Mouse (Mus musculus): ENCODE data around the gene Alg12.
"Not testable (repeated sequence)": the region's sequence is repeated elsewhere in the genome, so short reads cannot be mapped to it uniquely, and the experiment has no call there.

Gene Alg12

DNA sequence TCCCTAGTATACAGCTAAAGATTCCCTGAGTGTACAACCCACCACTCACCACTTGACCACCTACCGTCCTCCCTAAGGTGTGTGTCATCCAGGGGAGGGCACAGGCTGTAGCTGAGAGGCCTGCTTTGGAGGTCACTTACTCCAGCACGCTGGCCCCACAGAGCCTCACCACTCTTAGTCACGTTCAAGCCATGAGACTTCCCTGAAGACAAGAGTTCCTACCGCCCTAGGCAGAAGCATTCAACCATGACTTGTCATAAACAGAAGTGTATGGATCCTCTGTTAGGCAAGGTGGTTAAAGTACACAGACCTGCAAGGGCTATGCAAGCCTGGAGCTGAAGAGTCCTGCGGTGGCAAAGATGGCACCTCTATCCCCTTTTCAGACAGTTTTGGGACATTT, 11.6 kb upstream of the Alg12 start:
- no peak for DNase-seq

DNA sequence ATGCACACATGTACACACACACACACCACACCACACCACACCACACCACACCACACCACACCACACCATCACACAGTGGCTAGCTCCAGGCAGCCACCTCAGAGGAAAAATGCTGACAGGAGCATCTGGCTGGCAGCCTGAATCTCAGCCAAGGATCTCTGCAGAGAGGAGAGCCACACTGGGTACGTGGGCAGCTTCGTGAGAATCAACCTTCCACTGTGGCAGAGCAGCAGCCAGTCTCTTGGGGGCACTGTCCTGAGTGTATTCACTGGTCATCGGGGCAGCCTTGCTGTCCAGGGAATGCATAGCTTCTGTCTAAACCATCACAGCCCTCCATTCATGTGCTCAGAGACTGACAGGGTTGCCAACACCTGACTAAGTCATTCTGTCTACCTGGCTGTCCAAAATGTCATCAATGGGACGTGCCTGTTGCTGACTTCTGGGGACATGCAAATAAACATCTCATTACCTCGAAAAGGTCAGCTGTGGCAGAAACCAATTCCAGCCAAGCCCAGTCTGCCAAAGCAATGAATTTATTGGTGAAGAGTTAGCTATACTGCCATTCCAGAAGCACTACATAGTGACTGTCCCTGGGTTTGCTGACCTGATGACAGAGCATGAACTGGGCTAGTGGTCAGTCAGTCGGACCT, 10.8 kb upstream of the Alg12 start:
- no peak for DNase-seq

DNA sequence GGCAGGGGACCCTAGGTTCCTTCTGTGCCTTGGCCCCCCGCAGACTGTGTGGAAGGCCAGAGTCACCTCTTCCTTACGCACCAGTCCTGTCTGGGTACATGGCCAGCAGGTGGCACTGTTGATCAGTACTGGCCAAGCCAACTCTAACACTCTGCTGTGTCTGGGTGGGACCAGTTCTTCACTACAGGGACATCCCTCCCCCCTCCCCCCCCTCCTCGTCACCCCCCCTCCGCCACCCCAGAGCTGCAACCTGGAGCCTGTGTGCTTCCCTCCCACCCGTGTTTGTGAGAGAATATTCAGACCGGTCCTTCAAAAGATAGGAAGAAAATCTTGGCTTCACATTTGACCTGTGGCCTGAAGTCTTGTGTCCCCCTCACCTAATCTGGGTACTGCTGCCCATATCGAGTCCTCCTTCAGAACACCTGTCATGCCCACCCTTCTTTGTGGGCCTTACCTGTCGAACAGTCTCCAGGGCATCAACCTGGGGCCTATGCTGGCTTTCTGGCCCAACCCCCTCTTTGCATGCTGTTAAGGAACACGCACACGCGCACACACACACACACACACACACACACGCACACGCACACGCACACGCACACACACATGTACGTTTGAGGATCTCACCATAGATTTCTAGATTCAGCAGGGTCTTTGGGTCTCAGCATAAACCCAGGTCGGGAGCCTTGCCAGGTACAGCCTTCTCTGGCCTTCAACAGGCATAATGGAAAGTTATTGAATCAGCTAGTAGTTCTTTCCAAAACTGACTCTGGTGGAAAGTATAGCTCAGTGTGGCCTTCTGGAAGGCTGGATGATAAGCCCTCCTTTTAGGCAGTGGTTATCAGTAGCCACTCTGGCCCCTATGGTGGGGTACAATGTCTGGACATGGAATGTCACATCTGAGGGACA, 9.9 kb upstream of the Alg12 start:
- peak; percentile 96 for DNase-seq

DNA sequence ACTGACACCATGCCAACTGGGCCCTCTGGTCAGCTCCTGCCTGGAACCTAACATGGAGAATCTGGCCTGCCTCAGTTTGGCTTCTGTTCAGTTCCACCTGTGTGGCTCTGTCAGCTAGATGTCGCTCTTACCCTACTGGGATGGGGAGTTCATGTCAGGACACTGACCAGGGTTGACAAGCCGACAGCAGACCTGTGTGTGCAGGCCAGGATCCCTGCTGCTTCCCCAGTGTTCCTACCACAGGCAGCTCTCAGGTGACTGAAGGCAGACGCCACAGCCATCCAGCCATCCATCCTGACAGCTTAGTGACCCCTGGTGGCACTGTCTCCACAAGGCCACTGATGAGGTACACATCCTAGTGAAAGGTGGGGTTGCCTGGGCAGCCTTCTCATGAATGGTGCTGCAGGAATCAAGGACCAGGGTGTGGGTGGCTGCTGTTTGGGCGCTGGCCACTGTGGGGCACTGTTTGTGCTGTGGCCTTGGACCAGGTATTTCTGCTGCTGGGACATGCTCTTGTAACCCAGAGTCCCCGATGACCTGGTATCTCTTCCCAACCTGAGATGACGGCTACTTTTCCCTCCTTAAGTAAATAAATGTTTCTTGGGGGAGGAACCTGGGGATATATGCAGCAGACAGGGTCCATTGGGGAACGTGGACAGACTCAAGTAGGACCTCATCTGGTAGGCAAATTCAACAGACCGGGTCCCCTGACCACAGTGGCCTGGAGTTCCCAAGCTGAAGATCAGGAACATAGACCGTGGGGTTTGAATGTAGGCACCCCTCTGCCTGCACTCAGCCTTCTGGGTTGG, 9.1 kb upstream of the Alg12 start:
- DNase-seq: peak; percentile 82

DNA sequence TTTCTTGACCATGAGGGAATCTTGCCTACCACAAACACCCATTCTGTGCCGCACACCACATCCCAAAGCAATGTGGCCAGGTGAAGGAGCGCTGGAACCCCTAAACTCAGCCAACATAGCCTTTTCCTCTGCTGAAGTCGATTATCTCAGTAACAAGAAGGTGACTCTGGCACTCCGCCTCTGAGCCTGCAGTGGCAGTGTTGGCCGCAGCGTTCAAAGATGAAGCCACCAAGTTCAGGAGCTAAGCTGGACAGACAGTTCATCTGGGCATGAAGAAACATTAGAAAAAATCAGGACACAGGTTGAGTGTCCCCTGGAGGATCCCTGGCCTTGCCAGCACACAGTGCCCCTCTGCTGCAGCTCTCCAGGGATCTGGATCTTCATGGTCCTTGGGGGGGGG, 8.3 kb upstream of the Alg12 start:
- DNase-seq: no peak

DNA sequence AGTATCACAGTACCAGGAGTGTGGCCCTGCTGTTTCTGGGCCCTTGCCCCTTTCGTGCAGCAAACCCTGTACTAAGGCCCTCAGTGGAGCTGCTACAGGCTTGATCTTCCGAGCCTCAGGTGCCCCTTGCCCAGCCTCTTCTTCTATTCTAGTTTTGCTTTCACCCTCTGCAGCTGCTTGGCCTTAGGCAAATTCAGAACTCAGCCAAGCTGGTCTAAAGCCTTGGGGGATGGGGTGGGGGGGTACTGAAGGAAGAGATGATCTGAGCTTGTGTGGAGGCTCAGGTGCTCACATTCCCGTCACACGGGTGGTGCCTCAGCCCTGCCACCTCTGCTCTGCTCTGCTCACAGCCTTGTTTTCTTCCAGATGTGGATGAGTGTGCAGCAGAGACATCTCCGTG, 4.3 kb upstream of the Alg12 start:
- DNase-seq: no peak

DNA sequence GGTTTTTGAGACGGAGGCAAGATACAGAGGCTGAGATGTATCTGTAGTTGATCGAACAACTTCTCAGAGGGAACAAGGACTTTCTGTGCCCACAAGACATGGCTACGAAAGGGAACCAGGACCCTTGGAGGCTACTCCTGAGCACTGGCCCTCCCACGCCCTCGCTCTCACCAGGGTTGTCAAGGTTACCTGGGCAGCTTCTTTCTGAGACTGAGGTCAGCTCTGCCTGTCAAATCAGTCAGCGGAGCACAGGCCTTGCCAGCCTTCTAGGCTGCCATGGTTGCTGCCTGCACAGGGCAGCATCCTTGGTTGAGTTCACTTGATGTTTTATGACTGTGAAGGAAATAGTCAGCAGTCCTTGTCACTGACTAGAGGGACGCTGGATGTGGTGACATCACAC, 3.4 kb upstream of the Alg12 start:
- DNase-seq: no peak

DNA sequence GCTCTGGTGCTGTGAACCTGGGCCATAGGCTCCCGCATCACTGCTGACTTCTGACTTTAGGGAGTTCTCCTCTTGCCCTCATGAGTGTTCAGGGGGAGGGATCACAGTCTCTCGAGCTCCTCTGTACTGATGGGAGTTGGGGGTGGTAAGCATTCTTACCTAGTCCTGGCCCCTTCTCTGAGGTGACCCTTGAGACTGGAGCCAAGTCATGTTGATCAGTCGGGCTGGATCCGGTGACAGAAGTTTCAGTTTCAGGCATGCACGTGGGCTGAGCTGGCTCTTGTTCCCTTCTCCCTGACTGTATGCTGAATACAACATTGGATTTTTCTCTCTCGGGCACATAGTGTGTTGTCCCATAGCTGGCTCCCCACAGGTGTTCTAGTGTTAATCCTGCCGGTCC, 2.3 kb upstream of the Alg12 start:
- no peak for DNase-seq

DNA sequence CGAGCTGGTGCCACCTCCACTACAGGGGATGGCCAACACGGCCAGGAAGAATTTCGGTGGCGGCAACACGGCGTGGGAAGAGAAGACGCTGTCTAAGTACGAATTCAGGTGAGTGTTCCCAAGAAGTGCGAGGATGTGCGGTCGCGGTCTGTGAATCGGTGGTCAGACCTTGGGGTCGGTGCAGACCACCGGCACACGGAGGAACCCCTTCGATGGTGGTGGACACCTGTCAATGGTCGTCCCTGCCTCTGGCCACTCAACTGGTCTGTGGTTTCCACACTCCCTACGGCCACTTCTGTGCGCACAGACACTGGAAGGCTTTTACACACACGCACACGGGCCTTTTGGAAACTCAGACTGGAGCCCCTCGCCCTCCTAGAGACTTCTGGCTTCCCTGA, 787 bp upstream of the Alg12 start:
- DNase-seq: no peak

DNA sequence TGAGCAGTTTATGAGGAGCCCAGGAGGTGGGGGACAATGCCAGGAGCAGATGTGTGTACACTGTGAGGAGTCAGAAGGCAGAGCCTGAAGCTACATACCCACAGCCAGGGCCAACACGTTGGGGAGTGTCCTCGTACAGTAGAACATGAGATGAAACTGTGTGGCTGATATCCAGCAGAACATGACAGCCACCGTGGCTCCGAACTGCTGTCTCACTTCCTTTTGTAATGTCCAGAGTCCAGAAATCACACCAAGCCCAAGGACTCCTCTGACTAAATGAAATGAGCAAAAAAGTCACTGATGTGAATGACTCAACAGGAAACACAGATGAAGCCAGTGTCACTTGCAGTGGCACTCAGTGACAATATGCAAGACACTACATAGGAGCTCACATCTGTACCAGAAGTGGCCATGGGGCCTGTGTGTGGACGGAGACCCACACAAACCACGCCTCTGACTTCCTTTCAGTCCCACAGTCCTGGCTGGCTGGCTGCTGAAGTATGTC, 3.9 kb downstream of the Alg12 start:
- DNase-seq: no peak

DNA sequence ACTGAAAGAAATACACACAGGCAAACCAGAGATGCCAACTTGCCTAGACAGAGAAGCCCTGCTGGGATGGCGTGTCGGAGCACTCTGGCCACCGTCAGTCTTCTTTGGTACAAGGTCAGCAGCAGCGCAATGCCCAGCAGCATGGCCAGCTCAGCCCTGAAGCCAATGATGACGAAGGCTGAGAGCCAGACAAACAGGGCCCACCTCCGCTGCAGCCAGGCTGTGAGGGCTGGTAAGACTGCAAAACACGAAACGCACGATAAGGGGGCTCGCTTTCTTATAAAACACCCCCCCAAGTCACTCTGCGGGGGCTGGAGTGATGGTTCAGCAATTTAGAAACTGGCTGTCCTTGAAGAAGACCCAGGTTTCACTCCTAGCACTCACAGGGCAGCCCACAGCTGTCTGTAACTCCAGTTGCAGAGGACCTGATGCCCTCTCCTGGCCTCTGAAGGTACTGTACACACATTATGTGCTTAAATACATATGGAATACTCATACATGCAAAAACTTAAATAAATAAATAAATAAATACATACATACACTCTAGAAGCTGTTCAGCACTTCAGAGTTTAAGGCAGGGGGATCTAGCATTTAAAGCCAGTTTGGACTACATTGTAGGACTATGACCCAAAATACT, 4.6 kb downstream of the Alg12 start:
- DNase-seq: peak; percentile 46

DNA sequence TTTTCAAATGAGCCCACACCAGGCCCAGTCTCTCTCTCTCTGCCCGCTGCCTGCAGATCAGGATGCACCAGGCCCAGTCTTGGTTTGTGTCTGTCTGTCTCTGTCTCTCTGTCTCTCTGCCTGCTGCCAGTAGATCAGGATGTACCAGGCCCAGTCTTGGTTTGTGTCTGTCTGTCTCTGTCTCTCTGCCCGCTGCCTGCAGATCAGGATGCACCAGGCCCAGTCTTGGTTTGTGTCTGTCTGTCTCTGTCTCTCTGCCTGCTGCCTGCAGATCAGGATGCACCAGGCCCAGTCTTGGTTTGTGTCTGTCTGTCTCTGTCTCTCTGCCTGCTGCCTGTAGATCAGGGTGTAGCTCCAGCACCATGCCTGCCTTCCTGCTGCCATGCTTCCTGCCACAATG, 5.2 kb downstream of the Alg12 start:
- DNase-seq: not testable (repeated sequence)

DNA sequence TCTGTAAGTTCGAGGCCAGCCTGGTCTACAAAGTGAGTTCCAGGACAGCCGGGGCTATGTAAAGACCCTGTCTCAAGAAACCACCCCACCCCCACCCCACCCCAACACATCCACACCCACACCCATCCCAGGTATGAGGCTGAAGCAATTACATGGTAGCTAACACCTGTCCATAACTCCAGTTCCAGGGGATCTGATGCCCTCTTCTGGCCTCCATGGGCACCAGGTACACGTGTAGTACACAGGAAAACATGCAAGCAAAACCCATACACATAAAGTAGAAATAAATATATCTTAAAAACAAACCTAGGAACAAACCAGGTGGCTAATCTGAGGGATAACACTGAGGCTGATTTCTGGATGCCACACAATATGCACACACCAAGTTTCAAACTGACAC, 5.9 kb downstream of the Alg12 start:
- DNase-seq: no peak

DNA sequence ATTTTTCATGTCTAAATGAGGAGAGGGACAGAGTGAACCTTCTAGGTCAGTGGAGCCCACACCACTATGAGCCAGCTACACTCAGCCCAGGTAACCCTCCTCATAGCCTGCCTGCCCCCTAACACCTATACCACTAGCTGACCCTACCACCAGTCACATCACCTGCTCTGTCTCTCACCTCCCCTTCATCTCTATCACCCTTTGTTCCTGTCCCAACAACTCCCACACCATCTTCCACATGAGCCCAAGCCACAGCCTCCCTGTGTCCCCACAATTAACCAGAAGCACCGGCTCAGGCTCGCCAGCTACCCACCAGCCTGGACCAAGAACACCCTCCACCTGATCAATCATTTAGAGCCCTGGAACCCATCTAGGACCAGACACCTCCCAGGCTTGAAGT, 8.7 kb downstream of the Alg12 start:
- no peak for DNase-seq

DNA sequence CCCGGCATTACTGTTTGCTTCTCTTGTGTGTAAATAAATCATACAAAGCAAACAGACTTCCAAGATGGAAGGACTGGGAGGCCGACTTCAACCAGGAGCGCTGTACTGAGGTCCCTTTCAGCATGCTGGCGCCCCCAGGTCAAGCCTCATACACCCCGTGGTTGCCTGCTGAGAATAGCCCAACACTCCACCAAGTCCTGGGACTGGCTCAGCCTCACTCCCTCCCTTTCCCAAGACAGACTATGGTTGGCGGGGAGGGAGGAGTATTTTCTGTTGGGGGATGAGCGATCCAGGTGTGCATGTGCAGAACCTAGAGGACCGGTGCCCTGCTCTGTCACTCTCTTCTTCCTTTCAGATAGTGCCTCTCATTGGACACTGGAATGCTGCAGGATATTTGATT, 11.0 kb downstream of the Alg12 start:
- DNase-seq: no peak

DNA sequence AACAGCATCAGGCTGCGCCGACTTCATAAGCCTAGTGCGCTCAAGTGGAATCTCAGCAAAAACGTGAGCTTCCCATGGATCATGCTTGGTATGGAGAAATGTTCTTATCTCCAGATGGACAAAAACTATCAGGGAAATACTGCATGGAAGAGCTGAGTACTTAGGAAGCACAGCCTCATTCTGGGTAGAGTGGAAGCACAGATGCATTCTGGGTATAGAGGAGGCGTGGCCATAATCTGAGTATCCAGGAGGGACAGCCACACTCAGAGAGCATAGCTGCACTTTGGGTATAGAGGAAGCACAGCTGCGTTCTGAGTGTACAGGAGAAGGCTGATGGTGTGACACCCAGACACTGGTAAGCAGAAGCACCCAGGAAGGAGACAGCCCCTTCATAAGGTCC, 16.8 kb downstream of the Alg12 start:
- DNase-seq: no peak

DNA sequence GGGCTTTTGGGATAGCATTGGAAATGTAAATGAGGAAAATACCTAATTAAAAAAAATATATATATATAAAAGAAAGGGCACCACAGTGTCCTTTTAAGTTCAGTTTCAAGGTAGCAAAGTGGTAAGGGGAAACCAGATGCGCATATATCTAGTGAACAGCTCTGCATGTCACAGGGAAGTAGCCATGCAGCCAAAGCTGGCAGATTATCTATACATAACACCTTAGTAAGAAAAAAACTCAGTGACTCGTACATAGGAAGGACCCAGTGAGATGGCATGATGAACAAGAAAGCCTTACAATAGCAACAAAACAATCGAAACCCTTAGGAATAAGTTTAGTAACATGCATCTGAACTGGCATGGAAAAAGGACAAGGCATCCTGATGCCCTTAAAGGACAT, 17.2 kb downstream of the Alg12 start:
- DNase-seq: no peak

DNA sequence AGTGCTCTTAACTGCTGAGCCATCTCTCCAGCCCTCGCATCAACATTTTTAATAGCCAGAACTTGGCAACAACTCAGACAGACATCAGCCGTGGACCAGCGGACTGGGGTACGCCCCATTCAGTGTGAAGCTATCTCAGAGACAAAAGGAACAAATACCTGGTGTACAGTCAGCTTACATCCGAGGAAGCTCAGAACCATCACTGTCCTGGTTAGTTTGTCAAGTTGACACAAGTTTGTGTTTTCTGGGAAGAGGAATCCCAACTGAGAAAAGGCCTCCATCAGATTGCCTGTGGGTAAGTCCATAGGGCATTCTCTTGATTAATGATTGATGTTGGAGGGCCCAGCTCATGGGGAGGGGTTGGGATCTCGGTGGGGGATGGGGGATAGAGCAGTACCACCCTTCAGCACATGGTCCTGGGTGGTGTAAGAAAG, 18.2 kb downstream of the Alg12 start:
- DNase-seq: no peak

DNA sequence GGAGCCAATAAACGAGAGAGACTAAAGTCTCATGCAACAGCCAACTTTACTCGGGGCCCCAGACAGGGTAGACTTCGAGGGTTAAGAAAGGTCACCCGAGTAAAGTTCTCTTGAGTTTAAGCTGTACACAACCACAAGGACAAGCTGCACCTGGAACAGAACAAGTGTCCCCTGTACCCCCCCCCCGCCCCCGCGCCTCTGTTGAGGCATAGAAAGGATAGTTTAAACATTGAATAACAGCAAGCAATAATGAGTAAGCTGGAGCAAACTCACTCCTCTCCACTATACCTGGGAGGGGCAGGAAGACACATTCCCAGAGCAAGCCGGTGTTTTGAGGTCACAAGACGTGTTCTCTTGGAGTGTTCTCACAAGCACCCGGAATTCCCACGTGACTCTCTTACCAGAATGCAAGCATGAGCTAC, 19.2 kb downstream of the Alg12 start:
- no peak for DNase-seq

DNA sequence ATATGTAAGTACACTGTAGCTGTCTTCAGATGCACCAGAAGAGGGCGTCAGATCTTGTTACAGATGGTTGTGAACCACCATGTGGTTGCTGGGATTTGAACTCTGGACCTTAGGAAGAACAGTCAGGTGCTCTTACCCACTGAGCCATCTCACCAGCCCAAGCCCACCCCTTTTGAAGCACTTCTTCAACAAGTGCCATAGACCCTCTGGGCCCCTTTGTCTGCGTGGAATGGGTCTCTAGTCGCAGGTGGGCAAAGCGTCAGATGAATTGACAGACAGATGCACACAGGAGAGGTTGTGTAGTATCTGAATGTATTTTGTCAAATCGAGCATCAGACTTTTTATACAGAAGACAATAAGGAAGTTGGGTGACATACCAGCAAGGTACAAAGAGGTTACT, 24.4 kb downstream of the Alg12 start:
- not testable (repeated sequence) for DNase-seq

DNA sequence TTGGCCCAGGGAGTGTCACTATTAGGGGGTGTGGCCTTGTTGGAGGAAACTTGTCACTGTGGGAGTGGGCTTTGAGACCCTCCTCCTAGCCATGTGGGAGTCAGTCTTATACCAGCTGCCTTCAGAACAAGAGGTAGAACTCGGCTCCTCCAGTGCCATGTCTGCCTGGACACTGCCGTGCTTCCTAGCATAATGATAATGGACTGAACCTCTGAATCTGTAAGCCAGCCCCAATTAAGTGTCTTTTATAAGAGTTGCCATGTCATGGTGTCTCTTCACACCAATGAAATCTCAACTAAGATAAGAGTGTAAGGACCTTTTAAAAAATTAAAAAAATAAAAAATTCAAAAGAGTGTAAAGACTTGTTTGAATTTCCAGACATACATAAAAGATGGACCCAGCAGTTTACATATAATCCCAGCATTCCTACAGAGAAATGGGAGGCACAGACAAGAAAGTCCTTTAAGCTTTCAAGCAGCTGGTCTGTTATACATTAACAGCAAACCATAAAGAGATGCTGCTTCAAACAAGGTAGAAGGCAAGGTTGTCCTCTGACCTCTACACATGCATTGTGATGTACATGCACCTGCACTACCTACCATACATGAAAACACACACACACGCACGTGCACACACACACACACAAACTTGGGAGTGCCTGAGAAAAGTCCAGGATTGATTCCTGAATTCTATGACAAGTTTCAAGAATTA, 26.8 kb downstream of the Alg12 start:
- no peak for DNase-seq

DNA sequence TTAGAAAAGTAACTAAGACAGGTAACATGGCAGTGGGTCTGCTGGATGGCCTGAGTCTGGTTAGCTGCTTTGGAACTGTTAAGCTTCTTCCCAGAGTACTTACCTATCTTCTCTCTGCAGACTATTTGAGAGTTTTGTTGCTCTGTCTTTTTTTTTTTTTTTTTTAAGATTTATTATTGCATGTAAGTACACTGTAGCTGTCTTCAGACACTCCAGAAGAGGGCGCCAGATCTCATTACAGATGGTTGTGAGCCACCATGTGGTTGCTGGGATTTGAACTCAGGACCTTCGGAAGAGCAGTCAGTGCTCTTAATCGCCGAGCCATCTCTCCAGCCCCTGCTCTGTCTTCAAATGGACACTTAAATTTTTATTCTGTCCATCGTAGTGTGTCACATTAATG, 44.5 kb downstream of the Alg12 start:
- DNase-seq: not testable (repeated sequence)

All from thymus, postnatal 4 days (tissue).